Mouse (Mus musculus): ENCODE measurements around the gene Kif14. TPM values are rescaled to one million over a fixed set of nuclear protein-coding genes. Genes with fewer than 3 reads are reported as not detected.

Kif14 gene
- total and polyA plus RNA-seq, 3 experiments = 6.5 to 15.8 TPM; not detected in 1

DNA sequence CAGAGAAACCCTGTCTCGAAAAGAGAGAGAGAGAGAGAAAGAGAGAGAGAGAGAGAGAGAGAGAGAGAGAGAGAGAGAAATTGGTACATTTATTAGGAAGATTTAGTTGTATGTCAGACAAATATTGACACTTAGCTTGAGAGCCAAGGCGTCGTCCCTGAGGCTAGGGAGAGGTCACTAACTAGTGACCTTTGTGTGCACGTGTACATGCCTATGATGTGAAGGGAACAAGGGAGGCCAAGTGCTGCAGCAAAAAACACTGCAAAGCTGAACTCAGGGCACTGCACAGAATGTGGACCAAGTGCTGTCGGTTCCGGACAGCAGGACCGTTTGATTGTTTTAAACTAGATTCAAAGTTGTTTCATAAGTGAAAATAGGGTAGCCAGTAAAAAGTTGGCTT, 25.4 kb upstream of the Kif14 start:
- Histone ChIP-seq H3K4me1 (ENCODE audit: control insufficient read depth in 1 of 2, insufficient read depth in 2 of 2, low read length in 2 of 2) (peaks cover 6 to 24% of the 10 kb centered on the region in 2 experiments), H3K27ac (ENCODE audit: control insufficient read depth, low read depth, low read length) (no peak overlapping the region), H3K9ac (ENCODE audit: control insufficient read depth, low read depth, low read length, poor library complexity, severe bottlenecking) (no peak overlapping the region), H3K27me3 (ENCODE audit: control insufficient read depth in 1 of 2, insufficient read depth in 2 of 2, low read length in 2 of 2) (no peaks in the 10 kb centered on the region), H3K36me3 (ENCODE audit: control insufficient read depth in 1 of 2, insufficient read depth in 2 of 2, low read length in 2 of 2) (peaks cover 0 to 23% of the 10 kb centered on the region in 2 experiments; a peak in 2 of 4 replicates), H3K79me2 (ENCODE audit: control insufficient read depth, insufficient read depth, low read length, poor library complexity) (no peaks in the 10 kb centered on the region), H3K4me3 (ENCODE audit: control insufficient read depth in 1 of 2, insufficient read depth in 1 of 2, low read depth in 2 of 2, low read length in 2 of 2) (no peak overlapping the region), H3K9me3 (replicated peaks; ENCODE audit: insufficient read depth, low read length) (no peaks in the 10 kb centered on the region)
- TF ChIP-seq KAT2A (conservative IDR thresholded peaks at IDR 0.05; ENCODE audit: low read depth, low read length) (no peak), MEF2A (IDR thresholded peaks at IDR 0.05; ENCODE audit: extremely low read depth, insufficient replicate concordance, low read depth, low read length, poor library complexity, severe bottlenecking) (no peak), JUND (IDR thresholded peaks at IDR 0.05; ENCODE audit: low read depth, low read length) (no peak), MYB (IDR thresholded peaks at IDR 0.05; ENCODE audit: low read depth, low read length) (no peak), ETS1 (IDR thresholded peaks at IDR 0.05; ENCODE audit: low read depth, low read length) (no peak), USF1 (IDR thresholded peaks at IDR 0.05; ENCODE audit: low read depth, low read length) (no peak), MAFK (IDR thresholded peaks at IDR 0.05; ENCODE audit: borderline replicate concordance, low read depth, low read length) (no peak), POLR2A (IDR thresholded peaks at IDR 0.05; ENCODE audit: control insufficient read depth in 1 of 2, insufficient read depth in 1 of 2, low read depth in 1 of 2, low read length in 2 of 2, poor library complexity in 1 of 2) (no peak), EP300 (IDR thresholded peaks at IDR 0.05; ENCODE audit: low read depth in 1 of 2, low read length in 2 of 2) (no peak), POLR2AphosphoS5 (IDR thresholded peaks at IDR 0.05; ENCODE audit: borderline replicate concordance, low read depth, low read length) (no peak), ZMIZ1 (IDR thresholded peaks at IDR 0.05; ENCODE audit: low read depth, low read length) (no peak), SIN3A (IDR thresholded peaks at IDR 0.05; ENCODE audit: low read length) (no peak), MAX (IDR thresholded peaks at IDR 0.05; ENCODE audit: low read length) (no peak), ELF1 (IDR thresholded peaks at IDR 0.05; ENCODE audit: low read depth, low read length) (no peak), UBTF (IDR thresholded peaks at IDR 0.05; ENCODE audit: borderline replicate concordance, insufficient read depth, low read depth, low read length) (no peak), MAZ (IDR thresholded peaks at IDR 0.05; ENCODE audit: low read depth, low read length) (no peak), ZNF384 (IDR thresholded peaks at IDR 0.05; ENCODE audit: low read depth, low read length) (no peak), RAD21 (IDR thresholded peaks at IDR 0.05; ENCODE audit: low read depth, low read length) (no peak), GATA1 (IDR thresholded peaks at IDR 0.05; ENCODE audit: low read depth, low read length) (no peak)
- DNase-seq (ENCODE audit: low read depth, low spot score) = no peak

- no peak overlapping the region for H3K9ac ChIP-seq (ENCODE audit: control insufficient read depth, low read depth, low read length, poor library complexity, severe bottlenecking)
- H3K4me3 ChIP-seq (ENCODE audit: control insufficient read depth in 1 of 2, insufficient read depth in 1 of 2, low read depth in 2 of 2, low read length in 2 of 2) = no peak overlapping the region
- no peaks in the 10 kb centered on the region for H3K9me3 ChIP-seq (replicated peaks; ENCODE audit: insufficient read depth, low read length)
- TF ChIP-seq ZC3H11A (IDR thresholded peaks at IDR 0.05; ENCODE audit: low read depth, low read length) (no peak), MYB (IDR thresholded peaks at IDR 0.05; ENCODE audit: low read depth, low read length) (no peak), POLR2AphosphoS5 (IDR thresholded peaks at IDR 0.05; ENCODE audit: borderline replicate concordance, low read depth, low read length) (no peak), USF1 (IDR thresholded peaks at IDR 0.05; ENCODE audit: low read depth, low read length) (no peak), ZKSCAN1 (IDR thresholded peaks at IDR 0.05; ENCODE audit: low read depth, low read length) (no peak), MXI1 (IDR thresholded peaks at IDR 0.05; ENCODE audit: low read depth, low read length) (no peak), GABPA (IDR thresholded peaks at IDR 0.05; ENCODE audit: low read depth, low read length) (no peak), CTCF (IDR thresholded peaks at IDR 0.05 in 2 of 3, conservative IDR thresholded peaks at IDR 0.05 in 1 of 3; ENCODE audit: control insufficient read depth in 1 of 3, insufficient read depth in 1 of 3, low read depth in 2 of 3, low read length in 3 of 3, poor library complexity in 1 of 3, severe bottlenecking in 1 of 3) (no peak)
- H3K4me1 ChIP-seq (ENCODE audit: control insufficient read depth in 1 of 2, insufficient read depth in 2 of 2, low read length in 2 of 2) = peaks cover 11 to 37% of the 10 kb centered on the region in 2 experiments
- DNase-seq (ENCODE audit: low read depth, low spot score) = no peak
- H3K36me3 ChIP-seq (ENCODE audit: control insufficient read depth in 1 of 2, insufficient read depth in 2 of 2, low read length in 2 of 2) = peaks cover 0 to 34% of the 10 kb centered on the region in 2 experiments; a peak in 2 of 4 replicates
- no peak overlapping the region for H3K27ac ChIP-seq (ENCODE audit: control insufficient read depth, low read depth, low read length)
- H3K79me2 ChIP-seq (ENCODE audit: control insufficient read depth, insufficient read depth, low read length, poor library complexity) = no peaks in the 10 kb centered on the region
- H3K27me3 ChIP-seq (ENCODE audit: control insufficient read depth in 1 of 2, insufficient read depth in 2 of 2, low read length in 2 of 2) = no peaks in the 10 kb centered on the region
Observed at GRCm38 (mm10) chr1:136442809-136443208, 23.3 kb upstream of the Kif14 start.
